Mouse (Mus musculus) right cerebral cortex, postnatal 4 days (tissue): Measurements from ENCODE around the gene Tmem158.

Experiments
- DNase-seq: peaks from one replicate; pipeline ENCODE4 v3.0.0-alpha.2; 2022

Gene Tmem158

DNA sequence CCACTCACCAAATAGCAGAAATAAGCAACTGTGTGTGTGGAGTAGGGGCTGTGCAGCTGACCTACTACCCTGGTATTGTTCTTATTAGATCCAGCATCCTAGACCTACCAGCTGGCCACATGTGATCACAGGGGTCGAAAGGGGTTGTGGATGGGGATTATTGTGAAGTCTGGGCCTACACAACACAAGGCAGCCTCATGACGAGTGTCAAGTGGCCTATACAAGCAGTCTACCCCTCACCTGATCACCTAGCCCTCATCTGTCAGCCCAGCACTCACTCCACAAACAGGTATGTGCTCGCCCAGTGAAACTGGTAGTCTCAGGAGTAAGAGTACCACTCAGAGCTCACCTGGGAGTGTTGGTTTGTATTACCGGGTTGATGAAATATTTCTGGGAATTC is 15.4 kb downstream of the Tmem158 start:
- DNase-seq, result no peak

GRCm38 (mm10) chr9:123243988-123244387 is 16.6 kb downstream of the Tmem158 start:
- no peak for DNase-seq

DNA sequence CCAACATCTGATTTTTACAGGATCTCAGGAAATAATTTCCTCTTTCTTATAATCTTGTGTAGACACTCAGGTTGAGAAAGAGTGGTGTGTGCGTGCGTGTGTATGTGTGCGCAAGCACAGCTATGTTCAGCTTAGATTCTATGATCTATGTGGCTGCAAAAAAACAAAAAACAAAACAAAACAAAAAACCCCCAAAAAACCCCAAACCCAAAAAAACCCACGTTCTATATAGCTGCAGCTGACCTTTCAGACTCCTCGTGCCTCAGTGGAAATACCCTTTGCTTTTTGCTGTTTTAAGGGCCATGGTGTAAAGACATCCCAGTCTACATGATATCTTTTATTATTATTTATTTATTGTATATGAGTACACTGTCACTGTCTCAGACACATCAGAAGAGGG is 19.4 kb downstream of the Tmem158 start:
- no peak for DNase-seq

- DNase-seq, result no peak
Measured at GRCm38 (mm10) chr9:123240751-123241150, 19.8 kb downstream of the Tmem158 start.

DNA sequence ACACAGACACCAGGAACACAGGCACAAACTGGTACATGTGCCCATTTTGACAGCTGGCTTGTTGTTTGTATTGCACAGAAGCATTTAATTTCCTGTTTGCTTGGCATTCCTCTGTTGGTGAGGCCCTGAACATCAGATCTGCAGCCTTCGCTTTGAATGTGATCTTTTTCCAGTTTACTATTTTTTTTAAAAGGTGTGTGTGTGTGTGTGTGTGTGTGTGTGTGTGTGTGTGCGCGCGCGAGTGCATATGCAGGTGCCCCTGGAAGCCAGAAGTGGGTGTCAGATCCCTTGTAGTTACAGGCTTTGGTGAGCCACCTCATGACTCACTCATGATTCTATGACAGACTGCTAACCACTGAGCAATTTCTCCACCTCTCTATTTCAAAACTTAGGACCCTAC is 20.3 kb downstream of the Tmem158 start:
- DNase-seq, result no peak

DNA sequence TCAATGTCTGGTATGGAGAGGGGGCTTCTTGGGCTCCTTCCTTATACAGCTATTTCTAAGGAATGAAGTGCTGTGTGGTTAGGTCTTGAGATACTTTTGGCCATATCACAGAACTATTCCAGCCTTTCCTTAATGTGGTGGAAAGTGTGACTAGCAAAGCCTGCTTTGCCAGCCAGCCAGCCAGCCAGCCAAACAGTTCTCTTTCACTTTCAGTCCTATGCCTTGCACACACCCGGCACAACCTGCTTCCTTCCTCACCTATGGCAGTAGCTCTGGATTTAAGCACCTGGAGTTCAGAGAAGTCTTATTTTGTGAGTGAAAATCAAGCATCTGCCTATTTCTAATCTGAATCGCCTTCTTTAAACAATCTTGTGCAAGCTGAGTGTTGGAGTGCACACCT is 20.9 kb downstream of the Tmem158 start:
- DNase-seq, result no peak

DNA sequence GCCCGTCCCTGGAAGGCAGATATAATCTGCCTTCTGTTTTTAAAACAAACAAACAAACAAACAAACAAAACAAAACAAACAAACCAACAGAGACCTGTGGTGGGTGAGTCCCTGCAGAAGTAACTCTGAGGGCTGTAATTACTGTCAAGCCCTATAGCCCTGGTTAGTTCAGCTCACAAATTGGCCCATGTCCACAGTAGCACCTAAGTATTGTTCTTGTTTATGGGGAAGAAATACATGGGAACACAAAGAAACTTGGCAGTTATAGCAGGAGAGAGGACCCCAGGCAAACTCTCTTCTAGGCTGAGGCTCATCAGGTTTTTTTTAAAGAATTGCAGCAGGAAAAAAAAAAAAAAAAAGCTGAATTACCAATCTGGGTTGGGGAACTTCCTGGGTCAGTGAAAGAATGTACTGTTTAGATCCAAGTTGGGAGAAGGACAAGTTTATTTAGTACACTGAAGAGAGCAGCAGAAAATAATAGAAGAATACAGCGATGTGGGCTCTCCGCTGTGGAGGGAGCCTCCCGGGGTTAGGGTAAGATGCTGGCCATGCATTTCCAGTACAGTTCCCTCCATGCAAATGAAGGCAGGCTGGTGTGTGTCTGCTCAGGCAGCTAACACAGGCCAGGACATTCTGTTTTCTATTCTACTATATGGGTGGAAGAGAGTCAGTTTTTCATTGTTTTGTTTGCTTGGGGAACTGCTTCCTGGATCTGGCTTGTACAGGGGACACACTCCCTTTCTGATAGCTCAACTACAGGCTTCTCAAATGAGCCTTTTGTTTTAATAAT is 22.1 kb downstream of the Tmem158 start:
- no peak for DNase-seq

GRCm38 (mm10) chr9:123237739-123238138 is 22.8 kb downstream of the Tmem158 start:
- DNase-seq, result no peak

GRCm38 (mm10) chr9:123235621-123236020 is 24.9 kb downstream of the Tmem158 start:
- DNase-seq, result no peak

- DNase-seq, result no peak
Measured at GRCm38 (mm10) chr9:123229826-123230225, 30.7 kb downstream of the Tmem158 start.

- DNase-seq, result no peak
Measured at GRCm38 (mm10) chr9:123228671-123229070, 31.9 kb downstream of the Tmem158 start.

DNA sequence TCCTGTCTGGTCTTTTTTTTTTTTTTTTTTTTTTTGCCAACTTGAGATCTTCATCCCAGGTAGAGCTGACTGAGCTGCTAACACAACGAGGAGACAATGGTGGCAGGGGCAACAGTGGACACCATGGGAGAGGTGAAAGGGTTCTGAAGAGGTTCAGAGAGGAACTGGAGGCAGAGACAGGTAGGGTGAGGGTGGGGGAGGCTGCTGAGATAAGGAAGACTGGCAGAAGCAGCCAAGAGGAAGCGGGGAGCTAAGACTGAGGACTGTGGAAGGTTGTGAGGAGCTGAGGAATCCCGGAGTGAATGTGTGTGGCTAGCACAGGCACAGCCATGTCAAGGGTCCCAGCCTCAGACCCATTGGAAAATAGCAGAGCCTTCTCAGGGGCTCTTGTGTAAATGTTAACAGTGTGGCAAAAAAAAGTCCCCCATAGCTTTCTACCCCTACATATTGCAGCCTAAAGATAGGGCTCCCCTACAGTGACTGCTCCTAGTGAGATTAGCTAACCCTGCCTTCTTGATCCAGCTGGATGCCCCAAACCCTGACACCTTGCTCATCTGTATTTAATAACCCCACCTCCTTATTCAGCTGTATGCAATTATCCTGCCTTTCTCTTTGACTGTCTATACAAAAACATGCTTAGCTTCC is 33.3 kb downstream of the Tmem158 start:
- no peak for DNase-seq

- no peak for DNase-seq
Measured at GRCm38 (mm10) chr9:123224863-123225431, 35.6 kb downstream of the Tmem158 start.

GRCm38 (mm10) chr9:123219826-123220225 is 40.7 kb downstream of the Tmem158 start:
- DNase-seq, result no peak

- no peak for DNase-seq
Measured at GRCm38 (mm10) chr9:123215621-123216440, 44.7 kb downstream of the Tmem158 start, which contains the start of gene Cdcp1. Gene Cdcp1, minus strand, starts transcription at chr9:123216038.

- DNase-seq, result no peak
Measured at GRCm38 (mm10) chr9:123213371-123213770, 47.2 kb downstream of the Tmem158 start.
